13 mouse cellular contexts compared by ENCODE assay signal in the genomic region with DNA sequence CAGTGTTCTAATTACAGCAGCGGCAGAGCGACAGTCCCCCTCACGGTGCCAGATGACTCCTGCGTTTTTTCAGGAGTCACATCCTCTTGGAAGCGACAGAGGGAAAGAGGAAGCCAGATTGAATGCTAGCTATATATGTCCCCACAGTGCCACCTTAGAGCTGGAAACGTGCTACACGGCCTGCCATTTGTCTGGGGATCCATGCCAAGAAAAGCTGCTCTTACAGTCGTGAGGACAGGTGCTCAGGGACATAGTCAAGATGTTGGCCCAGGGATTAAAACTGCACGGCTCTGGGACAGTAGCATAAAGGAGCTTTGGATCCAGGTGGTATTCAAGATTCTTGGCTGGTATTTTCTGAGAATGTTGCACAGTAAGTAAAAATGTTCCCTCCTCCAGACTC. TPM values are rescaled to one million over a fixed set of nuclear protein-coding genes. Genes with fewer than 3 reads are reported as not detected.
DNase-seq lines count a peak whose midpoint lies in the region; ATAC-seq and TF ChIP-seq lines count a peak whose summit lies in the region.
"Had no signal": no experiment of that assay in that cellular context is flagged by ENCODE, and none has a peak within 500 bp of the region (broad histone marks: within the 10 kb centered on the region; RNA-seq: fewer than 3 reads in every experiment).

No protein-coding gene starts in this region.

- H3K27me3 ChIP-seq in midbrain, postnatal 0 days (ENCODE audit: insufficient read depth, low read length): no peaks in the 10 kb centered on the region
- H3K27me3 ChIP-seq: embryonic facial prominence, embryonic 15.5 days had no signal

- no peak overlapping the region for H3K27ac ChIP-seq in midbrain, postnatal 0 days (ENCODE audit: low read depth, low read length)
- H3K27ac ChIP-seq: embryonic facial prominence, embryonic 15.5 days had no signal

- H3K4me1 ChIP-seq in midbrain, postnatal 0 days (ENCODE audit: insufficient read depth, low read length): no peaks in the 10 kb centered on the region
- H3K4me1 ChIP-seq: embryonic facial prominence, embryonic 15.5 days had no signal

- ATAC-seq in midbrain, postnatal 0 days (ENCODE audit: low FRiP score): no peak

- 71% methylated on average over 9 of the region's 9 CpGs for WGBS in midbrain, postnatal 0 days

- H3K9ac ChIP-seq in midbrain, postnatal 0 days (replicated peaks; ENCODE audit: low read length, poor library complexity, severe bottlenecking): no peak overlapping the region
- H3K9ac ChIP-seq: embryonic facial prominence, embryonic 15.5 days had no signal

- H3K4me2 ChIP-seq in midbrain, postnatal 0 days (ENCODE audit: low read depth, low read length, poor library complexity, severe bottlenecking): no peak overlapping the region
- H3K4me2 ChIP-seq: embryonic facial prominence, embryonic 15.5 days had no signal

- DNase-seq in cerebellum, adult 11-12 months: peak; percentile 15
- DNase-seq in cerebellum, postnatal 36 days: no peak
- peak; percentile 47 for DNase-seq in left cerebral cortex, adult 11 months (ENCODE audit: low spot score)
- DNase-seq in left cerebral cortex, postnatal 4 days: no peak
- peak; percentile 44 to 80 for DNase-seq in left cerebral cortex, adult 9 months (ENCODE audit: low spot score in 2 of 2)
- DNase-seq in midbrain, postnatal 0 days (ENCODE audit: low spot score): no peak
- DNase-seq in lung, postnatal 14 days: no peak
- no peak for DNase-seq in gastrocnemius, postnatal 4 days (ENCODE audit: low spot score in 2 of 2)
- DNase-seq: kidney, postnatal 14 days; liver had no signal

- H3K4me3 ChIP-seq in midbrain, postnatal 0 days (ENCODE audit: low read depth, low read length): no peak overlapping the region
- H3K4me3 ChIP-seq: embryonic facial prominence, embryonic 15.5 days; myocyte had no signal

- no peaks in the 10 kb centered on the region for H3K9me3 ChIP-seq in midbrain, postnatal 0 days (ENCODE audit: low read length)
- H3K9me3 ChIP-seq: embryonic facial prominence, embryonic 15.5 days; G1E had no signal

- intact Hi-C loops in left cerebral cortex, postnatal 4 days (cut with DNase I): no loop called here

- no peaks in the 10 kb centered on the region for H3K36me3 ChIP-seq in midbrain, postnatal 0 days (ENCODE audit: insufficient read depth, low read length)
- H3K36me3 ChIP-seq: embryonic facial prominence, embryonic 15.5 days; G1E had no signal

- TF ChIP-seq CTCF in midbrain, postnatal 0 days (IDR thresholded peaks at IDR 0.05): no peak

RNA-seq across cellular contexts. Expression of a gene that starts 22.3 kb away (rescaled TPM):
- total RNA-seq in left cerebral cortex, postnatal 4 days (2021): 10 to 100 TPM; 86.5 to 92.9 TPM
- 56.1 and 64.5 TPM in 2 replicates for total RNA-seq in midbrain, postnatal 0 days (2014; rRNA removed)
- polyA plus RNA-seq in midbrain, postnatal 0 days (2015; fragmentation: Nextera tagmentation; extraction: Ambion mirVana): 36.3 and 38.5 TPM in 2 replicates
- total RNA-seq in gastrocnemius, postnatal 4 days (2021): 10 to 100 TPM; 34.4 to 38.8 TPM

RNA-seq across cellular contexts. Expression of a gene that starts 42.8 kb away (rescaled TPM):
- total RNA-seq in left cerebral cortex, postnatal 4 days (2021): 1 to 10 TPM; 1.2 to 1.5 TPM
- 1.3 and 1.5 TPM in 2 replicates for total RNA-seq in midbrain, postnatal 0 days (2014; rRNA removed)
- polyA plus RNA-seq in midbrain, postnatal 0 days (2015; fragmentation: Nextera tagmentation; extraction: Ambion mirVana): 1.00 and 1.1 TPM in 2 replicates
- 1 to 10 TPM; 4.2 to 5.3 TPM for total RNA-seq in gastrocnemius, postnatal 4 days (2021)
- total RNA-seq: G1E had no signal
- polyA plus RNA-seq: G1E had no signal

Comparison
In these comparisons a context has a peak if more than half of its experiments do, and no peak if none do; other contexts are left out.
1. DNase-seq: peak in cerebellum, adult 11-12 months (single experiment), left cerebral cortex, adult 11 months (single experiment) and left cerebral cortex, adult 9 months (2 of 2); none in cerebellum, postnatal 36 days (0 of 2), left cerebral cortex, postnatal 4 days (single experiment), midbrain, postnatal 0 days (single experiment), lung, postnatal 14 days (single experiment) and gastrocnemius, postnatal 4 days (0 of 2).